Mouse (Mus musculus) stomach, postnatal 0 days (tissue): ENCODE results near the gene Gpank1. TPM values are rescaled to one million over a fixed set of nuclear protein-coding genes. Genes with fewer than 3 reads are reported as not detected.
A peak's percentile ranks its signal among the peaks of the same experiment; 100 is the strongest.

Experiments used
- ATAC-seq: fragments of 200-750 bp; cut with Nextera tagmentation; 2 replicates; pipeline ENCODE4 v1.8.0; 2017; ENCODE audit not compliant: low FRiP score, low TSS enrichment
- DNase-seq: peaks from one replicate; pipeline ENCODE4 v3.0.0-alpha.2; 2016; ENCODE audit warnings: low spot score
- H3K27ac ChIP-seq: fragments of 300-500 bp; sonication (generic); replicated peaks from 2 replicates; pipeline ENCODE4 v1.5.1; 2014; ENCODE audit warnings: mild to moderate bottlenecking, control low read depth
- H3K27me3 ChIP-seq: fragments of 300-500 bp; sonication (generic); 2 replicates; pipeline ENCODE4 v1.6.1; 2014; ENCODE audit warnings: low read length; ENCODE audit not compliant: control insufficient read depth, insufficient read depth
- H3K36me3 ChIP-seq: fragments of 300-500 bp; sonication (generic); 2 replicates; pipeline ENCODE4 v1.6.1; 2014; ENCODE audit warnings: low read length, mixed read lengths; ENCODE audit not compliant: control insufficient read depth, insufficient read depth
- H3K4me1 ChIP-seq: fragments of 300-500 bp; sonication (generic); replicated peaks from 2 replicates; pipeline ENCODE4 v1.6.1; 2014; ENCODE audit warnings: antibody characterized with exemption; ENCODE audit not compliant: control insufficient read depth, insufficient read depth
- H3K4me2 ChIP-seq: fragments of 300-500 bp; sonication (generic); replicated peaks from 2 replicates; pipeline ENCODE4 v1.6.1; 2014; ENCODE audit warnings: low read depth, mild to moderate bottlenecking, control low read depth, moderate library complexity
- H3K4me3 ChIP-seq: fragments of 300-500 bp; sonication (generic); 2 replicates; pipeline ENCODE4 v1.5.1; 2014; ENCODE audit warnings: low read depth, low read length, control low read depth
- H3K9ac ChIP-seq: fragments of 300-500 bp; sonication (generic); 2 replicates; pipeline ENCODE4 v1.6.1; 2014; ENCODE audit warnings: mild to moderate bottlenecking, low read length, control low read depth, mixed read lengths
- H3K9me3 ChIP-seq: fragments of 300-500 bp; sonication (generic); 2 replicates; pipeline ENCODE4 v1.6.1; 2016; ENCODE audit warnings: low read length; ENCODE audit not compliant: control insufficient read depth
- CTCF ChIP-seq: IDR thresholded peaks from 2 replicates; pipeline ENCODE4 v1.5.1; 2016; ENCODE audit warnings: antibody characterized with exemption, low read depth, mild to moderate bottlenecking, moderate library complexity
- EP300 ChIP-seq: optimal IDR thresholded peaks from 2 replicates; pipeline ENCODE3; 2016; ENCODE audit warnings: antibody characterized with exemption
- WGBS: fragments of 180-500 bp; shearing (Covaris S2); extraction: QIAGEN DNeasy Blood & Tissue Kit; methylation state at CpG from one replicate; pipeline ENCODE4 v1.1.7; 2014; 5-methylcytosine and 5-hydroxymethylcytosine counted together
- polyA plus RNA-seq: library from polyadenylated mRNA; unstranded; fragments of >200 nt; fragmentation: Nextera tagmentation; extraction: Ambion mirVana; gene quantifications from 2 replicates; pipeline ENCODE4 v1.2.1, GENCODE M21; 2015

Gene Gpank1
- polyA plus RNA-seq, 1 experiment from 2014 or later: 11.3 TPM

DNA sequence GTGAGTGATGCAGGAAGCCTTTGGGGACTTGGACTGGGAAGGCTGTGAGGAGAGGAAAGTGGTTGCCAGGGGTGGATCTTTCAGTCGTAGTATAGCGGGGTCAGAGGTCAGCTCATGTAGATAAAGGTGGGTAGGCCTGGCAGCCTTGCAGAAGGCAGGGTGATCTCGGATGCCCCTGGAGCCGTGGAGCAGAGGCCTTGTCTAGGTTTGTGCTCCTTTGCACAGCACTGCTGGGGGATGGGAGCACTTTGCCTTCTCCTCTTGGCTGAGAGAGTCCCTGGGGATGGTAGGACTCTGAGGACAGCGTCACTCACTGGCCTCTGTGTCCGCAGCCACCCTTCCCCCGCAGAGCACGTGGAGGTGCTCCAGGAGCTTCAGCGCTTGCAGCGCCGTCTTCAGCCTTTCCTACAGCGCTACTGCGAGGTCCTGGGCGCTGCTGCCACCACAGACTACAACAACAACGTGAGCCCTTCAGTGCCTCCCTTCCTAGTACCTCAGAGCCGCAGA lies 19.3 kb downstream of the Gpank1 start:
- TF ChIP-seq EP300 (no peak), CTCF (no peak)
- Histone ChIP-seq H3K27ac (no peak overlapping the region), H3K4me1 (no peaks in the 10 kb centered on the region), H3K9me3 (no peaks in the 10 kb centered on the region), H3K36me3 (peaks cover 53% of the 10 kb centered on the region), H3K27me3 (no peaks in the 10 kb centered on the region), H3K4me3 (no peak overlapping the region), H3K4me2 (no peak overlapping the region), H3K9ac (no peak overlapping the region)
- DNase-seq (no peak), ATAC-seq (no peak)
- 77% methylated on average over 16 of the region's 16 CpGs for WGBS

DNA sequence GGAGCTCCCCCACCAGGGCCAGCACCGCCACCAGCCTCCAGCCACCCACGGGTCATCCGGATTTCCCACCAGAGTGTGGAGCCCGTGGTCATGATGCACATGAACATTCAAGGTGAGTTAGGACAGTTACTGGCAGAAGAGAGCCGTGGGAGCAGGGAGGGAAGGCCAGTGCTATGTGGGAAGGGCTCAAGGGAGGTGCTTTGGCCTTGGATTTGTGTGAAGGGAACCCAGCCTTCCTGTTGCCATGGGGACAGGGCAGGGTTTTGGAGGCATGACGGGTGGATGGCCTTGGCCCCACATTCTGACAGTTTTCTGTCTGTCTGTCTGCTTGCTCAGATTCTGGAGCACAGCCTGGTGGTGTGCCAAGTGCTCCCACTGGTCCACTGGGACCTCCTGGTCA lies 20.7 kb downstream of the Gpank1 start:
- no peaks in the 10 kb centered on the region for H3K9me3 ChIP-seq
- H3K27ac ChIP-seq: no peak overlapping the region
- no peaks in the 10 kb centered on the region for H3K4me1 ChIP-seq
- no peak overlapping the region for H3K9ac ChIP-seq
- H3K4me2 ChIP-seq: no peak overlapping the region
- TF ChIP-seq EP300 (no peak), CTCF (no peak)
- H3K27me3 ChIP-seq: no peaks in the 10 kb centered on the region
- DNase-seq: no peak
- ATAC-seq: no peak
- H3K4me3 ChIP-seq: no peak overlapping the region
- 85% methylated on average over 6 of the region's 6 CpGs for WGBS
- H3K36me3 ChIP-seq: peaks cover 64% of the 10 kb centered on the region

DNA sequence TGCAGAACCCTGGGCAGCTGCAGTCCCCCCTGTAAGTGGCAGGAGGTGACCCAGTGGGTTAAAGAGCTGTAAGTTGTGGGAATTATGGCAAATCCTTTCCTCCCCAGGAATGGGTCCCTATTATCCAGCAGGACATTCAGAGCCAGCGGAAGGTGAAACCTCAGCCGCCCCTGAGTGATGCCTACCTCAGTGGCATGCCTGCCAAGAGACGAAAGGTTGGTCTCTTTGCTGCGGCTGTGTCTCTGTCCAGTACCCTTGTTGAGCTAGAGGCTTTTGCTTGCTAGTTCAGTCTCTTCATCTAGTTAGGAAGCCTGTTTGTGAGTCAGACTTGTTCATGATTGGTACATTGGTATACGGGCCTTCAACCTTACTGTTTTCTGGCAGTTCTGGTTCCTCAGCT lies 24.9 kb downstream of the Gpank1 start:
- no peaks in the 10 kb centered on the region for H3K4me1 ChIP-seq
- WGBS: 73% methylated on average over 5 of the region's 5 CpGs
- H3K36me3 ChIP-seq: peaks cover 74% of the 10 kb centered on the region
- no peak for ATAC-seq
- no peaks in the 10 kb centered on the region for H3K9me3 ChIP-seq
- H3K27me3 ChIP-seq: no peaks in the 10 kb centered on the region
- no peak for DNase-seq
- TF ChIP-seq EP300: no peak
- TF ChIP-seq CTCF: no peak
- H3K9ac ChIP-seq: no peak overlapping the region; the same call in 1 of the 2 replicates
- H3K4me2 ChIP-seq: no peak overlapping the region
- peak overlapping the region; percentile 40; the same call in 1 of the 2 replicates for H3K27ac ChIP-seq
- H3K4me3 ChIP-seq: no peak overlapping the region

GRCm38 (mm10) chr17:35147348-35147747 lies 26.1 kb downstream of the Gpank1 start:
- 37% methylated on average over 3 of the region's 3 CpGs for WGBS
- DNase-seq (no peak), ATAC-seq (no peak)
- peaks cover 71% of the 10 kb centered on the region for H3K36me3 ChIP-seq
- H3K9ac ChIP-seq: no peak overlapping the region
- H3K4me2 ChIP-seq: no peak overlapping the region
- no peaks in the 10 kb centered on the region for H3K9me3 ChIP-seq
- H3K27ac ChIP-seq: no peak overlapping the region; the same call in 1 of the 2 replicates
- no peak overlapping the region for H3K4me3 ChIP-seq
- no peak for TF ChIP-seq CTCF
- TF ChIP-seq EP300: no peak
- H3K27me3 ChIP-seq: no peaks in the 10 kb centered on the region
- H3K4me1 ChIP-seq: no peaks in the 10 kb centered on the region

GRCm38 (mm10) chr17:35147922-35148639 lies 26.8 kb downstream of the Gpank1 start:
- DNase-seq: no peak
- Histone ChIP-seq H3K4me1 (no peaks in the 10 kb centered on the region), H3K27ac (0 out of 2 replicates have a peak overlapping the region, but pooled peaks have one; percentile 35), H3K9ac (no peak overlapping the region), H3K4me2 (no peak overlapping the region), H3K27me3 (no peaks in the 10 kb centered on the region), H3K4me3 (no peak overlapping the region), H3K36me3 (peaks cover 71% of the 10 kb centered on the region), H3K9me3 (no peaks in the 10 kb centered on the region)
- WGBS: 56% methylated on average over 5 of the region's 5 CpGs
- TF ChIP-seq CTCF: no peak
- no peak for TF ChIP-seq EP300
- no peak for ATAC-seq

GRCm38 (mm10) chr17:35152121-35152520 lies 30.9 kb downstream of the Gpank1 start:
- 94% methylated on average over 4 of the region's 4 CpGs for WGBS
- no peak for ATAC-seq
- no peak for TF ChIP-seq EP300
- no peak for TF ChIP-seq CTCF
- Histone ChIP-seq H3K27ac (no peak overlapping the region), H3K4me3 (no peak overlapping the region), H3K27me3 (no peaks in the 10 kb centered on the region), H3K36me3 (peaks cover 71% of the 10 kb centered on the region), H3K4me2 (no peak overlapping the region), H3K9ac (no peak overlapping the region), H3K4me1 (no peaks in the 10 kb centered on the region), H3K9me3 (no peaks in the 10 kb centered on the region)
- no peak for DNase-seq
